Mouse (Mus musculus) midbrain, embryonic 14.5 days (tissue): ENCODE measurements at regions not wholly inside any gene's neighbourhood (a gene's known extent, or its start where the extent isn't known, plus 50 kb on each side); places are given as distances from the start of the nearest gene placed in this dataset.

Experiments
- ATAC-seq: fragments of 200-750 bp; cut with Nextera tagmentation; 2 replicates; pipeline ENCODE4 v1.8.0; 2017; ENCODE audit warnings: moderate number of reproducible peaks, moderate library complexity; ENCODE audit not compliant: low FRiP score, low TSS enrichment
- DNase-seq: peaks from one replicate; pipeline ENCODE4 v3.0.0-alpha.2; 2015
- H3K27ac ChIP-seq: fragments of 300-500 bp; sonication (generic); replicated peaks from 2 replicates; pipeline ENCODE4 v1.5.1; 2014; ENCODE audit warnings: mild to moderate bottlenecking, low read depth, low read length, moderate library complexity
- H3K27me3 ChIP-seq: fragments of 300-500 bp; sonication (generic); 2 replicates; pipeline ENCODE4 v1.6.1; 2014; ENCODE audit warnings: low read length, control low read depth, mixed read lengths; ENCODE audit not compliant: control insufficient read depth, insufficient read depth
- H3K36me3 ChIP-seq: fragments of 300-500 bp; sonication (generic); 2 replicates; pipeline ENCODE4 v1.6.1; 2014; ENCODE audit warnings: low read length, control low read depth; ENCODE audit not compliant: control insufficient read depth, insufficient read depth
- H3K4me1 ChIP-seq: fragments of 300-500 bp; sonication (generic); 2 replicates; pipeline ENCODE4 v1.6.1; 2014; ENCODE audit warnings: mild to moderate bottlenecking, antibody characterized with exemption, low read length, control low read depth; ENCODE audit not compliant: control insufficient read depth, insufficient read depth
- H3K4me2 ChIP-seq: fragments of 300-500 bp; sonication (generic); 2 replicates; pipeline ENCODE4 v1.6.1; 2014; ENCODE audit warnings: mild to moderate bottlenecking, low read length, moderate library complexity
- H3K4me3 ChIP-seq: fragments of 300-500 bp; sonication (generic); replicated peaks from 2 replicates; pipeline ENCODE4 v1.5.1; 2014; ENCODE audit warnings: low read depth, low read length
- H3K9ac ChIP-seq: fragments of 300-500 bp; sonication (generic); replicated peaks from 2 replicates; pipeline ENCODE4 v1.6.1; 2014; ENCODE audit warnings: mild to moderate bottlenecking, low read length, moderate library complexity
- H3K9me3 ChIP-seq: fragments of 300-500 bp; sonication (generic); 2 replicates; pipeline ENCODE4 v1.6.1; 2016; ENCODE audit warnings: low read length, control low read depth, mixed read lengths; ENCODE audit not compliant: control insufficient read depth
- WGBS: fragments of 180-500 bp; shearing (Covaris S2); extraction: QIAGEN DNeasy Blood & Tissue Kit; methylation state at CpG from one replicate; pipeline ENCODE4 v1.1.7; 2014; 5-methylcytosine and 5-hydroxymethylcytosine counted together

DNA sequence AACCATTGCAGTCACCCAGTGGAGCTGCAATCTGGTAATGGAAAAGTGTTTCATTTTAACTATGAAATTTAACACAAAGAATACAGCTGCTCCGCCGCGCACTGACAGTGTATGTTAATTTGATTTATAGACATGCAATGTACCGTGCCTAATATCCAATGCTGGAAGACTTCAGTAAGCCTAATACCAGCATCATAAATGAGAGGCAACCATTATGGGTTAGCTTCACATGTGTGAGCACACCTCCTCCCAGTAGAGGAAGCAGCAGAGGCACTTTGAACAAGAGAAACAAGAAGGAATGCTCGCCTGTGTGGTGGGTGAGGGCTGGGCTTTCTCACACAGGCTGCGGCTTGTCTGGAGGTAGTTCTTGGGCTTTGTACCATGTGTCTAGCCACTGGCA is 519.7 kb downstream of the Slc4a3 start:
- Histone ChIP-seq H3K36me3 (no peaks in the 10 kb centered on the region), H3K27me3 (no peaks in the 10 kb centered on the region), H3K4me1 (0 out of 2 replicates have a peak, but pooled peaks cover under 1% of the 10 kb centered on the region), H3K9ac (no peak overlapping the region), H3K4me2 (no peak overlapping the region), H3K4me3 (no peak overlapping the region), H3K9me3 (no peaks in the 10 kb centered on the region), H3K27ac (no peak overlapping the region)
- 55% methylated on average over 6 of the region's 6 CpGs for WGBS
- no peak for ATAC-seq
- peak; percentile 28 for DNase-seq

DNA sequence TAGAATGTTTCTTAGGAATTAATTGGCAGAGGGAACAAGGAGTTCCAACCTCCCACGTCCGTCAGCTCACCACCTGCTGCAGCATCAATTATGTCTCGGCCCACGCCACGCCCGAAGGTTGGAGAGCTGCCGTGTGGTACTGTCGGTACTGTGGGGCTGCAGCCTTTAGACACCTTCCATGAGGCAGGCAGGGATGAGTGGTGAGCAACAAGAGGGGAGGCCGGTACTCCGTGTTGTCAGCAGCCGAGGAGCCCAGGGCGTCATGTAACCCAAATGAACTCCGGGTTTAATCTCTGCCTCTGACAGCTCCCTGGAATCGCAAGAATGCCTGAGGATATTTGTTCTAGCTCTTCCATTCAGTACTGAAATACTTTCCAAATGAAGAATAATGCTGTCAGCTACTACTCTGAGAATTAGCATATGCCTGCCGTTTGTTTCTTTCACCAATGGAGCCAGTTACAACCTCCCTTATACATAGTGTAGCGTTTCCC is 524.8 kb downstream of the Slc4a3 start:
- Histone ChIP-seq H3K27ac (no peak overlapping the region), H3K4me2 (no peak overlapping the region)

DNA sequence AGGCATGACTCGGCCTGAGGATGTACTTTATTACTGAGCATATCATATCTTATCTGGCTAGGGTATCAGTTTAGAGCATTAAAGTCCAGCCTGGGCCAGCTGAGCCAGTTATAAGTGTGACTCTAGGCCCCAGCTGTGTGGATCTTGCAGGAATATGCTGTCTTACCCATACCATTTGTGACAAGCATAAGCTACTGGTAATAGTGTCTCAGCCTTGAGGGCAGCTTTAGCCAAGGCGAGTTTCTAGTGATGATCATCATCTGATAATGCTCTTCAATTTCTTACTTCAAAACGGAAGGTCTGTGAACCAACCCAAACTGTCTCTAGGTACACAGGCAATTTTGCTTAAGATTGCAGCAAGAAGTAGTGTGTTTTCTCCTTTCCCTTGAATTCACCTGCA is 529.1 kb downstream of the Slc4a3 start:
- Histone ChIP-seq H3K9me3 (no peaks in the 10 kb centered on the region), H3K4me2 (no peak overlapping the region), H3K4me1 (peaks cover 14% of the 10 kb centered on the region; the same call in 1 of the 2 replicates), H3K36me3 (no peaks in the 10 kb centered on the region), H3K27ac (0 out of 2 replicates have a peak overlapping the region, but pooled peaks have one; percentile 2), H3K27me3 (no peaks in the 10 kb centered on the region), H3K9ac (no peak overlapping the region), H3K4me3 (no peak overlapping the region)
- ATAC-seq (no peak), DNase-seq (peak; percentile 21)
- WGBS: 56% methylated on average over 3 of the region's 3 CpGs

More for the DNA sequence above, 524.8 kb downstream of the Slc4a3 start:
- 75% methylated on average over 16 of the region's 16 CpGs for WGBS
- H3K36me3 ChIP-seq: no peaks in the 10 kb centered on the region
- H3K9ac ChIP-seq: no peak overlapping the region
- no peak overlapping the region for H3K4me3 ChIP-seq
- DNase-seq (peak; percentile 35), ATAC-seq (no peak)
- H3K9me3 ChIP-seq: no peaks in the 10 kb centered on the region
- peaks cover 11% of the 10 kb centered on the region; the same call in 1 of the 2 replicates for H3K4me1 ChIP-seq
- H3K27me3 ChIP-seq: no peaks in the 10 kb centered on the region

DNA sequence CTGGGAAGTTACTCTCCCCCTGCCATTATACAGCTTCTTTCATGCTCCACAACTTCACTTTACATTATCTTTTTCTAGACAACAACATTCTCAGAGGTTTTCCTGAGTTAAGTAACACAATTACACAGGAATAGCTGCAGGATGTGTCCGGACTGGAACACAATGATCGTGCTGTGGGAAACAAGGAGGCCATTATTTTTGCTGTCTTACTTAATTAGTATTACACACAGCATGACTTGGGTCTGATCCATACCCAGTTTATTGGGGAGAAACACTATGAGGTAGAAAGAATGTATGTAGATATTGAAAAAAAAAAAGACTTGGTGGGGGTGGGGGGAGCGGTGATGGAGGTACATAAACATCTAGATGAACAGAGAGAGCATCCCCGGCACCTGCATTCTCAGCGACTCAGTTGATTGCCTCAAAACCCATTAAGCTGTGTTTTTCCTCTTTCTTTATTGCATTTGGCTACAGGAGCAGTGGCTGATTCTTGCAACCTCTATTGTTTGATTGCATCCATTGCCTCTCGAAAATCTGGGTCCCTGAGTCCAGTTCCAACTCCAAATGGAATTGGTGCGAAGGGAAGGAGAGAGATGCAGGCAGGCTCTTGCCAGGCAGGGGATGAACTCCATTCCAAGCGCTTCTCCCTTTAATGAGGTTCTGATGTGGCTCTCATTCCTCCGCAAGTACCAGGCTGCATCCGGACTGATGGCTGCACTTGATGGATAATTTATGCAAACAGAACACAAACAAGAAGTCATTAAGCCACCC is 529.8 kb downstream of the Slc4a3 start:
- Histone ChIP-seq H3K27ac (no peak overlapping the region), H3K9me3 (no peaks in the 10 kb centered on the region), H3K4me2 (peak overlapping the region; percentile 21), H3K4me3 (no peak overlapping the region), H3K27me3 (no peaks in the 10 kb centered on the region), H3K9ac (no peak overlapping the region), H3K4me1 (peaks cover 14% of the 10 kb centered on the region; the same call in 1 of the 2 replicates), H3K36me3 (no peaks in the 10 kb centered on the region)
- DNase-seq: peak; percentile 45
- WGBS: 25% methylated on average over 10 of the region's 10 CpGs
- no peak for ATAC-seq

DNA sequence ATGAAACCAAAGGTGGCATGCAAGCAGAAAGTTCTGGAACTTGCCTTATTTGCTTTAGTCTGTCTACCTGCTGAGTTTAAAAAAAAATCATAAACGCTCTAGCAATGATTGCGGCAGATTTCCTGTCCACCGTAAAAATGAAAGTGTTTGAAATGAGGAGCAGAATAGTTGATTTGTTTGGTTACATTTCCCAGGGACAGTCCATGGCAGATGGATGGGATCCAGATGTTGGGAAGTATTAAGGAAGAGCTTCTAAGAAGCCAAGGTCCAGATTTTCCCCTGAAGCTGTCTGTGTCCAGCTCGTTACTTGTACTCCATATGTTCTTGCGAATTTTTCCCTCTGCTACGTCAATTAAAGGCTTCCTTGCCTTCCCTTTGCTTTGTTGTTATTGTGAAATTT is 534.2 kb downstream of the Slc4a3 start:
- peaks cover 9% of the 10 kb centered on the region; the same call in 1 of the 2 replicates for H3K4me1 ChIP-seq
- no peak for DNase-seq
- no peak overlapping the region for H3K27ac ChIP-seq
- H3K9me3 ChIP-seq: no peaks in the 10 kb centered on the region
- H3K4me3 ChIP-seq: no peak overlapping the region
- H3K4me2 ChIP-seq: no peak overlapping the region
- no peaks in the 10 kb centered on the region for H3K27me3 ChIP-seq
- WGBS: 89% methylated on average over 6 of the region's 6 CpGs
- H3K36me3 ChIP-seq: no peaks in the 10 kb centered on the region
- no peak for ATAC-seq
- no peak overlapping the region for H3K9ac ChIP-seq

DNA sequence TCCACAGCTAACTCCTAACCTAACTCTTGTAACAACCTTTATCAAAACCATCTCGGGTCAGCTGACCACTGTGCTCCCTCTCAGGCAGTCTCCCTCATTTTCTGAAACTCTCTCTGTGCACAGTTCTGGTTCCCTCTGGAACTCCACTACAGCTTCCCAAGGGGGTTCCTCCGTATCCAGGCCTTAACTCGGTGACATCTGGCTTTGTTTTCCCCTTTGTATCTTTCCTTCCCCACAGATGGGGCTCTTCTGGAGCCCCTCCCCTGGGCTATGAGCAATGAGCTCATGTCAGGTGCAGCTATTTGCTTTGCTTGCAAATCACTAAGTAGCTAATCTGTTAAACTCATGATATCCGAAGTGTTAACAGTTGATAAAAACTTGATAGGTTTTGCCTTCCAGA is 535.6 kb downstream of the Slc4a3 start:
- no peak overlapping the region for H3K9ac ChIP-seq
- DNase-seq (no peak), ATAC-seq (no peak)
- H3K4me2 ChIP-seq: no peak overlapping the region
- H3K27me3 ChIP-seq: no peaks in the 10 kb centered on the region
- H3K27ac ChIP-seq: no peak overlapping the region
- no peaks in the 10 kb centered on the region for H3K9me3 ChIP-seq
- no peaks in the 10 kb centered on the region for H3K36me3 ChIP-seq
- H3K4me1 ChIP-seq: no peaks in the 10 kb centered on the region
- no peak overlapping the region for H3K4me3 ChIP-seq
- WGBS: 39% methylated on average over 4 of the region's 4 CpGs

DNA sequence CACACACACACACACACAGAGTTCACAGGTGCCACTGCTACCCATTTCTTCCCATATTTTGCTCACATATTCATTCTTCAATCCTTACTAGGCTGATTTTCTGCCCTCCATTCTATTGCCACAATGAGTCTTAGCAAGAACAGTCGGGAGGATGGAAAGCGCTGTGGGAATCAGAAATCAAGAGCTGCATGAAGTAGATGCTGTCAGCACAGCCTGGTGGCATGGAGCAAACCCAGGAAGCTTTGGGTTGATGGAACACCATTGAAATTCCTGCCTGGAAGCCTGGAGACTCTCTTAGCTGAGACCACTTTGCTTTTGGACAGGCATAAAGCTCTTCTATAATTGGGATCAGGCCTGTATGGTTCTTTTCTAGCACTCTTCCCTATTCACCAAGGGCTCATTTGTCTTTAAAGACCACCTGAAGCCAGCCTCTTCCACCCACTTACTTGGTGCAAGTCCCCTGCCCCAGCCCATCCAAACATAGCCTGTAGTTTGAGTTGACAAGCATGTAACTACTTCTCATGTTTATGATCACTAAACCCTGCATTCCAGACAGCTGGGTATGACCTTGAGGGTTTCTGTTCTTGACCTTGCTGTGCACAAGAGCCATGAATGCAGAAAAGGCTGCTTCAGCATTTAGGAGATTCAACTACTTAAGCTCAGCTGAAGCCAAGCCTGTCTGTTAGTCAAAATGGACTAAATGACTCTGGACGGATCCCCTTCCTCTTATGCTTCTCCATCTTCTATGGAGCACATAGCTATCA is 537.4 kb downstream of the Slc4a3 start:
- no peak for ATAC-seq
- no peak for DNase-seq
- no peak overlapping the region for H3K4me3 ChIP-seq
- H3K9ac ChIP-seq: no peak overlapping the region
- no peaks in the 10 kb centered on the region for H3K27me3 ChIP-seq
- no peaks in the 10 kb centered on the region for H3K36me3 ChIP-seq
- WGBS: 81% methylated on average over 3 of the region's 3 CpGs
- no peaks in the 10 kb centered on the region for H3K4me1 ChIP-seq
- no peak overlapping the region for H3K27ac ChIP-seq
- H3K4me2 ChIP-seq: no peak overlapping the region
- no peaks in the 10 kb centered on the region for H3K9me3 ChIP-seq

DNA sequence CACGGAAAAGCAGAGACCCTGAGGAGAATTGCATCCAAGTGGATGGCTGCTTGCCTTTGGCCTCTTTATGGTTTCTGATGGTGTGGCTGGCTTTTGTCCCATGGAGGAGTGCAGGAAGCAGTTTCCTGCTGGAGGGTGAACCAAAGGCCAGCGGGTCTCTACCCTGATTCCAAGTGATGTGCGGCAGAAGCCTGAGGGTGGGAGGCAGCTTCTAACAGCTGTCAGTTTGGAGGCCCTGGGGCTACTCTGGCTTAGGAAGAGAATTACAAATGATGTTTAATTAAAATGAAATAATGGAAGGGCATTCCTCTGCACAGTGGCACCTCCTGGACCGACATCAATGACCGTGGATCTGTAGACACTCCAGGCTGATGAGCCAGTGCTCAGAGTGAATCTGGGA is 545.0 kb downstream of the Slc4a3 start:
- H3K27me3 ChIP-seq: no peaks in the 10 kb centered on the region
- 0 out of 2 replicates have a peak, but pooled peaks cover 6% of the 10 kb centered on the region for H3K4me1 ChIP-seq
- H3K4me2 ChIP-seq: no peak overlapping the region
- no peak overlapping the region for H3K27ac ChIP-seq
- no peak overlapping the region for H3K9ac ChIP-seq
- no peak overlapping the region for H3K4me3 ChIP-seq
- DNase-seq (peak; percentile 57), ATAC-seq (no peak)
- no peaks in the 10 kb centered on the region for H3K9me3 ChIP-seq
- 31% methylated on average over 5 of the region's 5 CpGs for WGBS
- no peaks in the 10 kb centered on the region for H3K36me3 ChIP-seq
